Mouse (Mus musculus): ENCODE measurements around the gene Rngtt. TPM values are rescaled to one million over a fixed set of nuclear protein-coding genes. Genes with fewer than 3 reads are reported as not detected.

Rngtt gene
- total and polyA plus RNA-seq, 3 experiments, result 15.0 to 18.7 TPM; not detected in 1

GRCm38 (mm10) chr4:33396222-33397176, 86.4 kb downstream of the Rngtt start:
- TF ChIP-seq SMC3 (IDR thresholded peaks at IDR 0.05; ENCODE audit: low read depth, low read length) (peak; percentile 86), ZC3H11A (IDR thresholded peaks at IDR 0.05; ENCODE audit: low read depth, low read length) (peak; percentile 72), CTCF (IDR thresholded peaks at IDR 0.05 in 2 of 3, conservative IDR thresholded peaks at IDR 0.05 in 1 of 3; ENCODE audit: control insufficient read depth in 1 of 3, insufficient read depth in 1 of 3, low read depth in 2 of 3, low read length in 3 of 3, poor library complexity in 1 of 3, severe bottlenecking in 1 of 3) (peak; percentile 83 to 92 (median 89)), GABPA (IDR thresholded peaks at IDR 0.05; ENCODE audit: low read depth, low read length) (no peak), RAD21 (IDR thresholded peaks at IDR 0.05; ENCODE audit: low read depth, low read length) (peak; percentile 92)
- no peaks in the 10 kb centered on the region; a peak in 3 of 4 replicates for H3K36me3 ChIP-seq (ENCODE audit: control insufficient read depth in 1 of 2, insufficient read depth in 2 of 2, low read length in 2 of 2)
- H3K9me3 ChIP-seq (replicated peaks; ENCODE audit: insufficient read depth, low read length), result no peaks in the 10 kb centered on the region
- H3K4me1 ChIP-seq (ENCODE audit: control insufficient read depth in 1 of 2, insufficient read depth in 2 of 2, low read length in 2 of 2), result no peaks in the 10 kb centered on the region
- no peaks in the 10 kb centered on the region for H3K79me2 ChIP-seq (ENCODE audit: control insufficient read depth, insufficient read depth, low read length, poor library complexity)
- DNase-seq (ENCODE audit: low read depth, low spot score), result peak; percentile 85
- H3K4me3 ChIP-seq (ENCODE audit: control insufficient read depth in 1 of 2, insufficient read depth in 1 of 2, low read depth in 2 of 2, low read length in 2 of 2), result no peak overlapping the region
- no peaks in the 10 kb centered on the region for H3K27me3 ChIP-seq (ENCODE audit: control insufficient read depth in 1 of 2, insufficient read depth in 2 of 2, low read length in 2 of 2)
- no peak overlapping the region for H3K9ac ChIP-seq (ENCODE audit: control insufficient read depth, low read depth, low read length, poor library complexity, severe bottlenecking)
- no peak overlapping the region for H3K27ac ChIP-seq (ENCODE audit: control insufficient read depth, low read depth, low read length)

GRCm38 (mm10) chr4:33405723-33406293, 95.7 kb downstream of the Rngtt start:
- no peak overlapping the region for H3K4me3 ChIP-seq (ENCODE audit: control insufficient read depth in 1 of 2, insufficient read depth in 1 of 2, low read depth in 2 of 2, low read length in 2 of 2)
- no peak for DNase-seq (ENCODE audit: low read depth, low spot score)
- H3K27ac ChIP-seq (ENCODE audit: control insufficient read depth, low read depth, low read length), result no peak overlapping the region
- no peaks in the 10 kb centered on the region for H3K9me3 ChIP-seq (replicated peaks; ENCODE audit: insufficient read depth, low read length)
- no peaks in the 10 kb centered on the region for H3K27me3 ChIP-seq (ENCODE audit: control insufficient read depth in 1 of 2, insufficient read depth in 2 of 2, low read length in 2 of 2)
- no peaks in the 10 kb centered on the region for H3K79me2 ChIP-seq (ENCODE audit: control insufficient read depth, insufficient read depth, low read length, poor library complexity)
- peaks cover 2 to 14% of the 10 kb centered on the region in 2 experiments for H3K36me3 ChIP-seq (ENCODE audit: control insufficient read depth in 1 of 2, insufficient read depth in 2 of 2, low read length in 2 of 2)
- no peak for TF ChIP-seq TCF12 (IDR thresholded peaks at IDR 0.05; ENCODE audit: low read depth, low read length)
- no peak for TF ChIP-seq MAZ (IDR thresholded peaks at IDR 0.05; ENCODE audit: low read depth, low read length)
- TF ChIP-seq GATA1 (IDR thresholded peaks at IDR 0.05; ENCODE audit: low read depth, low read length), result no peak
- TF ChIP-seq MXI1 (IDR thresholded peaks at IDR 0.05; ENCODE audit: low read depth, low read length), result no peak
- no peak for TF ChIP-seq MAX (IDR thresholded peaks at IDR 0.05; ENCODE audit: low read length)
- H3K4me1 ChIP-seq (ENCODE audit: control insufficient read depth in 1 of 2, insufficient read depth in 2 of 2, low read length in 2 of 2), result no peaks in the 10 kb centered on the region
- H3K9ac ChIP-seq (ENCODE audit: control insufficient read depth, low read depth, low read length, poor library complexity, severe bottlenecking), result no peak overlapping the region

DNA sequence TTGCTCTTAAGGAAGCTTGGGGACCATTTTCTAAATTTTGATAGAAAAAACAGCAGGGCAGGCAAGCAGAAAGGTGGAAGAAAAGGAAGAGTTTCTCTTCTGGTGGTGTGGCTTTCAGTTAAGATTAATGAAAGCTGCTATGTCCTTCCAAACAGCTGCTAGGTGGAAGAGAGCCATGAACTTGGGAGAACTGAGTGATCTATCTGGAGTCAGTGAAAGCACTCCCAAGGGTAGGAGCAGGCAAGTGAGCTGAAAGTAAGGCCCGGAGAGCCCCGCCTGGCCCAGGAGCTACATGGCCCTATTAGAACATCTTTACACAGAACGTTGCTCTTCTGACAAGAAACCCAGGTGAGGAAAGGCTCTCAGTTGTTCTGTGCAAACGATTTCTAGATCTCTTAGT, 103.7 kb downstream of the Rngtt start:
- Histone ChIP-seq H3K36me3 (ENCODE audit: control insufficient read depth in 1 of 2, insufficient read depth in 2 of 2, low read length in 2 of 2) (peaks cover 11 to 15% of the 10 kb centered on the region in 2 experiments), H3K4me1 (ENCODE audit: control insufficient read depth in 1 of 2, insufficient read depth in 2 of 2, low read length in 2 of 2) (peaks cover 3 to 8% of the 10 kb centered on the region in 2 experiments; a peak in 2 of 4 replicates), H3K4me3 (ENCODE audit: control insufficient read depth in 1 of 2, insufficient read depth in 1 of 2, low read depth in 2 of 2, low read length in 2 of 2) (no peak overlapping the region), H3K9me3 (replicated peaks; ENCODE audit: insufficient read depth, low read length) (no peaks in the 10 kb centered on the region), H3K27ac (ENCODE audit: control insufficient read depth, low read depth, low read length) (no peak overlapping the region), H3K79me2 (ENCODE audit: control insufficient read depth, insufficient read depth, low read length, poor library complexity) (no peaks in the 10 kb centered on the region), H3K27me3 (ENCODE audit: control insufficient read depth in 1 of 2, insufficient read depth in 2 of 2, low read length in 2 of 2) (no peaks in the 10 kb centered on the region), H3K9ac (ENCODE audit: control insufficient read depth, low read depth, low read length, poor library complexity, severe bottlenecking) (no peak overlapping the region)
- TF ChIP-seq HCFC1 (IDR thresholded peaks at IDR 0.05; ENCODE audit: low read depth, low read length), result no peak
- no peak for TF ChIP-seq RAD21 (IDR thresholded peaks at IDR 0.05; ENCODE audit: low read depth, low read length)
- no peak for TF ChIP-seq USF2 (IDR thresholded peaks at IDR 0.05; ENCODE audit: borderline replicate concordance in 1 of 2, insufficient read depth in 1 of 2, low read depth in 1 of 2, low read length in 2 of 2)
- DNase-seq (ENCODE audit: low read depth, low spot score), result no peak
